Mouse (Mus musculus) MEL (cell line): ENCODE measurements around the gene Prdm16. TPM values are rescaled to one million over a fixed set of nuclear protein-coding genes. Genes with fewer than 3 reads are reported as not detected.

Source experiments
- DNase-seq: peaks from one replicate; pipeline ENCODE4 v3.0.0; 2011; ENCODE audit warnings: low read depth, low spot score
- H3K27ac ChIP-seq: 2 replicates; pipeline ENCODE4 v1.5.1; 2012; ENCODE audit warnings: low read depth, mild to moderate bottlenecking, control low read depth, low read length, moderate library complexity; ENCODE audit not compliant: control insufficient read depth
- H3K27me3 ChIP-seq, 2 experiments: fragments of 150-350 bp in 1 of 2; sonication (generic) in 1 of 2; 2 replicates each; pipeline ENCODE4 v1.6.1; 2012; ENCODE audit warnings: low read length in 2 of 2, mild to moderate bottlenecking in 2 of 2, improper control_type of control experiment in 1 of 2, moderate library complexity in 1 of 2; ENCODE audit not compliant: insufficient read depth in 2 of 2, control insufficient read depth in 1 of 2
- H3K36me3 ChIP-seq, 2 experiments: 2 replicates each; pipeline ENCODE4 v1.6.1; 2012 to 2014; ENCODE audit warnings: low read length in 2 of 2, improper control_type of control experiment in 1 of 2, inconsistent platforms in 1 of 2, mild to moderate bottlenecking in 1 of 2; ENCODE audit not compliant: insufficient read depth in 2 of 2, control insufficient read depth in 1 of 2
- H3K4me1 ChIP-seq, 2 experiments: fragments of 150-350 bp in 1 of 2; sonication (generic) in 1 of 2; 2 replicates each; pipeline ENCODE4 v1.6.1; 2012; ENCODE audit warnings: low read length in 2 of 2, improper control_type of control experiment in 1 of 2, mild to moderate bottlenecking in 1 of 2; ENCODE audit not compliant: insufficient read depth in 2 of 2, control insufficient read depth in 1 of 2
- H3K4me3 ChIP-seq, 2 experiments: fragments of 150-350 bp in 1 of 2; sonication (generic) in 1 of 2; 2 replicates each; pipeline ENCODE4 v1.5.1; 2012; ENCODE audit warnings: low read depth in 2 of 2, low read length in 2 of 2, mild to moderate bottlenecking in 2 of 2, moderate library complexity in 2 of 2, control low read depth in 1 of 2, improper control_type of control experiment in 1 of 2; ENCODE audit not compliant: control insufficient read depth in 1 of 2, insufficient read depth in 1 of 2
- H3K79me2 ChIP-seq: 2 replicates; pipeline ENCODE4 v1.6.1; 2012; ENCODE audit warnings: mild to moderate bottlenecking, low read length, moderate library complexity; ENCODE audit not compliant: control insufficient read depth, poor library complexity, insufficient read depth
- H3K9ac ChIP-seq: 2 replicates; pipeline ENCODE4 v1.6.1; 2012; ENCODE audit warnings: low read depth, mild to moderate bottlenecking, control low read depth, low read length, moderate library complexity; ENCODE audit not compliant: control insufficient read depth, poor library complexity, severe bottlenecking
- H3K9me3 ChIP-seq: fragments of 150-350 bp; sonication (generic); replicated peaks from 2 replicates; pipeline ENCODE4 v1.6.1; 2012; ENCODE audit warnings: mild to moderate bottlenecking, low read length, improper control_type of control experiment, moderate library complexity; ENCODE audit not compliant: insufficient read depth
- CHD1 ChIP-seq: IDR thresholded peaks from 2 replicates; pipeline ENCODE4 v1.6.1; 2012; ENCODE audit warnings: low read depth, mild to moderate bottlenecking, inconsistent platforms, low read length, improper control_type of control experiment
- CHD2 ChIP-seq: IDR thresholded peaks from 2 replicates; pipeline ENCODE4 v1.6.1; 2011; ENCODE audit warnings: low read length, improper control_type of control experiment
- E2F4 ChIP-seq: IDR thresholded peaks from 2 replicates; pipeline ENCODE4 v1.6.1; 2011; ENCODE audit warnings: low read depth, low read length, improper control_type of control experiment, borderline replicate concordance
- EP300 ChIP-seq, 2 experiments: IDR thresholded peaks; 2 replicates each; pipeline ENCODE4 v1.6.1; 2011; ENCODE audit warnings: improper control_type of control experiment in 2 of 2, low read length in 2 of 2, low read depth in 1 of 2, mild to moderate bottlenecking in 1 of 2
- ETS1 ChIP-seq: IDR thresholded peaks from 2 replicates; pipeline ENCODE4 v1.6.1; 2012; ENCODE audit warnings: low read depth, mild to moderate bottlenecking, inconsistent platforms, low read length, improper control_type of control experiment, moderate library complexity
- GABPA ChIP-seq: IDR thresholded peaks from 2 replicates; pipeline ENCODE4 v1.6.1; 2012; ENCODE audit warnings: low read depth, mild to moderate bottlenecking, inconsistent platforms, low read length, improper control_type of control experiment, moderate library complexity
- GATA1 ChIP-seq: IDR thresholded peaks from 2 replicates; pipeline ENCODE4 v1.6.1; 2011; ENCODE audit warnings: low read depth, low read length, improper control_type of control experiment
- HCFC1 ChIP-seq: IDR thresholded peaks from 2 replicates; pipeline ENCODE4 v1.6.1; 2012; ENCODE audit warnings: low read depth, mild to moderate bottlenecking, inconsistent platforms, low read length, improper control_type of control experiment, moderate library complexity
- KAT2A ChIP-seq: conservative IDR thresholded peaks from 2 replicates; pipeline ENCODE4 v1.6.1; 2012; ENCODE audit warnings: low read depth, low read length, improper control_type of control experiment, inconsistent platforms
- MAZ ChIP-seq: IDR thresholded peaks from 2 replicates; pipeline ENCODE4 v1.6.1; 2012; ENCODE audit warnings: low read depth, mild to moderate bottlenecking, inconsistent platforms, low read length, improper control_type of control experiment
- MYB ChIP-seq: IDR thresholded peaks from 2 replicates; pipeline ENCODE4 v1.6.1; 2011; ENCODE audit warnings: mild to moderate bottlenecking, low read depth, low read length, improper control_type of control experiment
- NRF1 ChIP-seq: IDR thresholded peaks from 2 replicates; pipeline ENCODE4 v1.6.1; 2014; ENCODE audit warnings: low read depth, mild to moderate bottlenecking, inconsistent platforms, low read length, improper control_type of control experiment, moderate library complexity; ENCODE audit not compliant: poor library complexity, insufficient read depth, severe bottlenecking
- POLR2A ChIP-seq, 2 experiments: IDR thresholded peaks; 2 replicates each; pipeline ENCODE4 v1.6.1; 2011 to 2012; ENCODE audit warnings: low read length in 2 of 2, mild to moderate bottlenecking in 2 of 2, control low read depth in 1 of 2, improper control_type of control experiment in 1 of 2, low read depth in 1 of 2, moderate library complexity in 1 of 2; ENCODE audit not compliant: control insufficient read depth in 1 of 2, insufficient read depth in 1 of 2, poor library complexity in 1 of 2
- POLR2AphosphoS2 ChIP-seq: IDR thresholded peaks from 2 replicates; pipeline ENCODE4 v1.6.1; 2011; ENCODE audit warnings: low read length, improper control_type of control experiment
- POLR2AphosphoS5 ChIP-seq: IDR thresholded peaks from 2 replicates; pipeline ENCODE4 v1.6.1; 2012; ENCODE audit warnings: low read depth, borderline replicate concordance, mild to moderate bottlenecking, inconsistent platforms, low read length, moderate library complexity, mixed read lengths
- RCOR1 ChIP-seq: IDR thresholded peaks from 2 replicates; pipeline ENCODE4 v1.6.1; 2012; ENCODE audit warnings: low read depth, mild to moderate bottlenecking, inconsistent platforms, low read length, improper control_type of control experiment
- SIN3A ChIP-seq: IDR thresholded peaks from 2 replicates; pipeline ENCODE4 v1.6.1; 2012; ENCODE audit warnings: low read length, improper control_type of control experiment, inconsistent platforms
- SMC3 ChIP-seq: IDR thresholded peaks from 2 replicates; pipeline ENCODE4 v1.6.1; 2011; ENCODE audit warnings: low read depth, low read length, improper control_type of control experiment
- TAL1 ChIP-seq: IDR thresholded peaks from 2 replicates; pipeline ENCODE4 v1.6.1; 2012; ENCODE audit warnings: mild to moderate bottlenecking, inconsistent platforms, low read length, moderate library complexity, mixed read lengths
- UBTF ChIP-seq: IDR thresholded peaks from 2 replicates; pipeline ENCODE4 v1.6.1; 2012; ENCODE audit warnings: low read depth, mild to moderate bottlenecking, inconsistent platforms, low read length, improper control_type of control experiment, moderate library complexity, borderline replicate concordance; ENCODE audit not compliant: insufficient read depth
- USF1 ChIP-seq: IDR thresholded peaks from 2 replicates; pipeline ENCODE4 v1.6.1; 2014; ENCODE audit warnings: low read depth, mild to moderate bottlenecking, inconsistent platforms, low read length, improper control_type of control experiment, moderate library complexity
- ZMIZ1 ChIP-seq: IDR thresholded peaks from 2 replicates; pipeline ENCODE4 v1.6.1; 2012; ENCODE audit warnings: low read depth, mild to moderate bottlenecking, inconsistent platforms, low read length, improper control_type of control experiment, moderate library complexity
- ZNF384 ChIP-seq: IDR thresholded peaks from 2 replicates; pipeline ENCODE4 v1.6.1; 2012; ENCODE audit warnings: low read depth, mild to moderate bottlenecking, inconsistent platforms, low read length, improper control_type of control experiment
- polyA plus RNA-seq, 2 experiments: library from polyadenylated mRNA; stranded (reverse) in 1 of 2; unstranded in 1 of 2; fragments of >175 nt in 1 of 2; fragments of >200 nt in 1 of 2; gene quantifications; 2 replicates each; pipeline versions ENCODE4 v1.2.1 to v1.2.4; 2012; ENCODE audit warnings: low replicate concordance in 2 of 2, low read depth in 1 of 2; ENCODE audit not compliant: insufficient read length in 2 of 2, insufficient read depth in 1 of 2, missing spikeins in 1 of 2
- total RNA-seq: library from RNA; depleted of rRNA; stranded (reverse); fragments of 300-350 nt; gene quantifications from 2 replicates; pipeline ENCODE4 v1.2.3, GENCODE M21; 2012

The Prdm16 gene
- total and polyA plus RNA-seq, 3 experiments = not detected

DNA sequence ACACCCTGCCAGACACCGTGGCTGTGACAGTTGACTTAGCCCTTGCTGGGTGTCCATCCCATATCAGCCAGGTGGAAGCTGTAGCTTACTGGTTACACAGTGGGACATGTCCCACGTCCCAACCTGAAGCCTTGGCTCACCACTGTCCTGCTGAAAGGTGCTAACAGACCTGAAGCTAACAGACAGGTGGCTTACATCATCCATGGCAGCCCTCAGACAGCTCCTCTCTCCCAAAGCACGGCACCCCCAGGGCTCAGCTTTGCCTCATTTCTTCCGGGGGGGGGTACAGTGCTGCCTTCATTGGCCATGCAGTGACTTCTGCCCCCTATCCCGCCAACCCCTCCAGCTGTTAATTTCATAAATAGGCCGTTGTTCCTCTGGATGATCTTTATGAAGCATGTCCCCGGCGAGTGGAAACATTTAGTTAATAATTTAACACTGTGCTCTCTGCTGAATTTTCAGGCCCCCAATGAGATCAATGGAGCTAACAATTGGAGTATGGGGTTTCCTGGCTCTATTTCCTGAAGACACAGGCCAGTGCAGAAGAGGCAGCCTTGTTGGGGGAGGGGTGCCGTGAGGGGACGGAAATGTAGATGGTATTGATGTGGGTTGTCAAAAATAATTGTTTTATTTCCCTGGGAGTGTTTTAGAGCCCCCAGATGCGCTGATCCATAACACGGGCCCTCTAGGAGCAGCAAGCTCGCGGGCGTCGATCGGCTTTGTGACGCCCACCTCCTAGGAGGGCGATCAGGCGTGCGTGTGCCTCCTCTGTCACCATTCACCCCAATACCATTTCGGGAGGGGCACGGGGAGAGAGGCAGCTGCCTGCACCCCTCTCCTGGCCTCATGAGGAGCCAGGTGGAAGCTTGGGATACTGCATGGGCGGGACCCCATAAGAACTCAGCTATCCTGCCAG is 236.2 kb downstream of the Prdm16 start:
- Histone ChIP-seq H3K4me1 (no peaks in the 10 kb centered on the region), H3K36me3 (no peaks in the 10 kb centered on the region), H3K27me3 (no peaks in the 10 kb centered on the region), H3K79me2 (no peaks in the 10 kb centered on the region), H3K9me3 (no peaks in the 10 kb centered on the region), H3K4me3 (no peak overlapping the region), H3K27ac (no peak overlapping the region), H3K9ac (no peak overlapping the region)
- TF ChIP-seq ETS1 (no peak), KAT2A (no peak), E2F4 (no peak), POLR2A (IDR thresholded peaks at IDR 0.05; ENCODE audit: control insufficient read depth in 1 of 2, insufficient read depth in 1 of 2, low read depth in 1 of 2, low read length in 2 of 2, poor library complexity in 1 of 2) (no peak), HCFC1 (no peak), NRF1 (no peak), CHD1 (no peak), MAZ (no peak), GABPA (no peak), POLR2AphosphoS2 (no peak), SIN3A (no peak), TAL1 (no peak), EP300 (IDR thresholded peaks at IDR 0.05; ENCODE audit: low read depth in 1 of 2, low read length in 2 of 2) (no peak), CHD2 (no peak), RCOR1 (no peak), MYB (no peak), ZNF384 (no peak), SMC3 (no peak), ZMIZ1 (no peak), UBTF (no peak)
- DNase-seq = no peak

DNA sequence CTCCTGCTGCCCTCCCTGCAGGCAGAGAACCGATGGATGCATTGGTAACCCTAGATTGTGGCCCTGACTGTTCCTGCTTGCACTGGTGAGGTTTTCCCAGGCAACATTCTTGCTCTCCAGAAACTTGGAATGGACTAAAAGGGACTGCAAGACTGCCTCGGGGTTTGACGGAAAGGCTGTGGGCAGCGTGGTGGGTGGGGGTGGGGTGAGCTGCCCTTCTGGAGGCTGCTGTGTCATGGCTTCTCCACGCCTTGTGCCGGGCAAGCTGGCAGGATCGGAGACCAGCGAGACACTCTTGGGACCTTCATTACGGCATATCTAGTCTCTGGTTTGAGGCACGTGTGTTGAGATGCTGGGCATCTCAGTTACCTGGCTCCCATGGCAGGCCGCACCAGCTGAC is 237.0 kb downstream of the Prdm16 start:
- Histone ChIP-seq H3K27me3 (no peaks in the 10 kb centered on the region), H3K4me1 (no peaks in the 10 kb centered on the region), H3K4me3 (no peak overlapping the region), H3K36me3 (no peaks in the 10 kb centered on the region), H3K9me3 (no peaks in the 10 kb centered on the region), H3K9ac (no peak overlapping the region), H3K27ac (no peak overlapping the region), H3K79me2 (no peaks in the 10 kb centered on the region)
- TF ChIP-seq POLR2AphosphoS5 = no peak
- TF ChIP-seq GATA1 = no peak
- TF ChIP-seq CHD1 = no peak
- no peak for TF ChIP-seq MAZ
- TF ChIP-seq ETS1 = no peak
- TF ChIP-seq POLR2AphosphoS2 = no peak
- no peak for TF ChIP-seq USF1
- DNase-seq = no peak
